Mouse (Mus musculus): Measurements from ENCODE around the gene Med11.
"Not testable (repeated sequence)": the region's sequence is repeated elsewhere in the genome, so short reads cannot be mapped to it uniquely, and the experiment has no call there.

Gene Med11

GRCm38 (mm10) chr11:70447373-70447772 is 4.3 kb upstream of the Med11 start:
- no peak for DNase-seq (ENCODE audit: low read depth)

GRCm38 (mm10) chr11:70450926-70451325 is 793 bp upstream of the Med11 start:
- DNase-seq (ENCODE audit: low read depth) = no peak

- DNase-seq (ENCODE audit: low read depth) = no peak
These were observed 1.7 kb downstream of the Med11 start for GRCm38 (mm10) chr11:70453261-70454044.

GRCm38 (mm10) chr11:70458688-70459600 is 7.2 kb downstream of the Med11 start, which contains the start of gene Zmynd15:
Gene Zmynd15 (plus strand): TSS chr11:70459433.
- DNase-seq (ENCODE audit: low read depth) = no peak

- no peak for DNase-seq (ENCODE audit: low read depth)
These were observed 7.9 kb downstream of the Med11 start, which contains the start of gene Cxcl16 for GRCm38 (mm10) chr11:70459601-70460101. Gene Cxcl16 (minus strand): TSS chr11:70459984.

GRCm38 (mm10) chr11:70463970-70464369 is 12.3 kb downstream of the Med11 start:
- no peak for DNase-seq (ENCODE audit: low read depth)

- DNase-seq (ENCODE audit: low read depth) = no peak
These were observed 13.5 kb downstream of the Med11 start for GRCm38 (mm10) chr11:70465211-70465610.

- DNase-seq (ENCODE audit: low read depth) = no peak
These were observed 14.1 kb downstream of the Med11 start for GRCm38 (mm10) chr11:70465824-70466223.

GRCm38 (mm10) chr11:70467902-70468619 is 16.3 kb downstream of the Med11 start:
- DNase-seq (ENCODE audit: low read depth) = no peak

GRCm38 (mm10) chr11:70469764-70470163 is 18.0 kb downstream of the Med11 start:
- DNase-seq (ENCODE audit: low read depth) = no peak

- no peak for DNase-seq (ENCODE audit: low read depth)
These were observed 21.0 kb downstream of the Med11 start for GRCm38 (mm10) chr11:70472716-70473115.

GRCm38 (mm10) chr11:70473291-70473690 is 21.6 kb downstream of the Med11 start:
- not testable (repeated sequence) for DNase-seq (ENCODE audit: low read depth)

GRCm38 (mm10) chr11:70474872-70475534 is 23.3 kb downstream of the Med11 start:
- DNase-seq (ENCODE audit: low read depth) = no peak

- DNase-seq (ENCODE audit: low read depth) = no peak
These were observed 33.8 kb downstream of the Med11 start for GRCm38 (mm10) chr11:70485498-70485897.

- DNase-seq (ENCODE audit: low read depth) = no peak
These were observed 36.1 kb downstream of the Med11 start for GRCm38 (mm10) chr11:70487816-70488215.

- no peak for DNase-seq (ENCODE audit: low read depth)
These were observed 37.4 kb downstream of the Med11 start for GRCm38 (mm10) chr11:70489138-70489537.

GRCm38 (mm10) chr11:70489684-70490083 is 38.0 kb downstream of the Med11 start:
- DNase-seq (ENCODE audit: low read depth) = no peak

GRCm38 (mm10) chr11:70499566-70500475 is 48.1 kb downstream of the Med11 start:
- no peak for DNase-seq (ENCODE audit: low read depth)

- DNase-seq (ENCODE audit: low read depth) = no peak
These were observed 48.7 kb downstream of the Med11 start for GRCm38 (mm10) chr11:70500476-70500812.

- DNase-seq (ENCODE audit: low read depth) = no peak
These were observed 50.3 kb downstream of the Med11 start for GRCm38 (mm10) chr11:70502018-70502417.
